Mouse (Mus musculus) midbrain, embryonic 12.5 days (tissue): Measurements from ENCODE around the gene Tacc2. TPM values are rescaled to one million over a fixed set of nuclear protein-coding genes. Genes with fewer than 3 reads are reported as not detected.

Experiments
- ATAC-seq: fragments of 200-750 bp; cut with Nextera tagmentation; 2 replicates; pipeline ENCODE4 v1.8.0; 2017; ENCODE audit warnings: low read depth, moderate TSS enrichment, moderate library complexity; ENCODE audit not compliant: low FRiP score
- H3K27ac ChIP-seq: fragments of 300-500 bp; sonication (generic); replicated peaks from 2 replicates; pipeline ENCODE4 v1.5.1; 2016; ENCODE audit warnings: mild to moderate bottlenecking
- H3K27me3 ChIP-seq: fragments of 300-500 bp; sonication (generic); 2 replicates; pipeline ENCODE4 v1.6.1; 2016; ENCODE audit warnings: mild to moderate bottlenecking
- H3K36me3 ChIP-seq: fragments of 300-500 bp; sonication (generic); 2 replicates; pipeline ENCODE4 v1.6.1; 2016
- H3K4me1 ChIP-seq: fragments of 300-500 bp; sonication (generic); 2 replicates; pipeline ENCODE4 v1.6.1; 2016
- H3K4me2 ChIP-seq: fragments of 300-500 bp; sonication (generic); replicated peaks from 2 replicates; pipeline ENCODE4 v1.6.1; 2016; ENCODE audit warnings: mild to moderate bottlenecking, moderate library complexity
- H3K4me3 ChIP-seq: fragments of 300-500 bp; sonication (generic); 2 replicates; pipeline ENCODE4 v1.5.1; 2016; ENCODE audit warnings: mild to moderate bottlenecking
- H3K9ac ChIP-seq: fragments of 300-500 bp; sonication (generic); replicated peaks from 2 replicates; pipeline ENCODE4 v1.6.1; 2016; ENCODE audit warnings: mild to moderate bottlenecking, moderate library complexity
- H3K9me3 ChIP-seq: fragments of 300-500 bp; sonication (generic); 2 replicates; pipeline ENCODE4 v1.6.1; 2016; ENCODE audit warnings: mild to moderate bottlenecking
- WGBS: fragments of 180-500 bp; shearing (Covaris S2); methylation state at CpG from one replicate; pipeline ENCODE4 v1.1.7; 2016; 5-methylcytosine and 5-hydroxymethylcytosine counted together
- polyA plus RNA-seq: library from polyadenylated mRNA; unstranded; fragments of >200 nt; fragmentation: Nextera tagmentation; extraction: Ambion mirVana; gene quantifications from 2 replicates; pipeline ENCODE4 v1.2.1, GENCODE M21; 2016

Gene Tacc2
- polyA plus RNA-seq, 1 experiment from 2014 or later = 73.6 TPM

- no peaks in the 10 kb centered on the region for H3K9me3 ChIP-seq
- peaks cover 25% of the 10 kb centered on the region for H3K36me3 ChIP-seq
- H3K4me2 ChIP-seq = no peak overlapping the region
- H3K27ac ChIP-seq = no peak overlapping the region
- ATAC-seq = no peak
- H3K4me1 ChIP-seq = peaks cover 36% of the 10 kb centered on the region
- 100% methylated on average over 4 of the region's 4 CpGs for WGBS
- H3K27me3 ChIP-seq = no peaks in the 10 kb centered on the region
- H3K9ac ChIP-seq = no peak overlapping the region
- no peak overlapping the region for H3K4me3 ChIP-seq
Observed at GRCm38 (mm10) chr7:130716341-130716740, 139.1 kb downstream of the Tacc2 start.

- Histone ChIP-seq H3K9ac (no peak overlapping the region), H3K9me3 (no peaks in the 10 kb centered on the region), H3K27me3 (no peaks in the 10 kb centered on the region), H3K27ac (no peak overlapping the region), H3K4me1 (peaks cover 36% of the 10 kb centered on the region), H3K4me2 (no peak overlapping the region), H3K4me3 (no peak overlapping the region), H3K36me3 (peaks cover 25% of the 10 kb centered on the region)
- WGBS = 91% methylated on average over 6 of the region's 6 CpGs
- no peak for ATAC-seq
Observed at GRCm38 (mm10) chr7:130716989-130717388, 139.8 kb downstream of the Tacc2 start.

- ATAC-seq = no peak
- H3K9ac ChIP-seq = peak overlapping the region; percentile 37; the same call in 1 of the 2 replicates
- peak overlapping the region; percentile 24 for H3K4me2 ChIP-seq
- H3K27ac ChIP-seq = peak overlapping the region; percentile 79
- 5% methylated on average over 16 of the region's 16 CpGs for WGBS
- no peaks in the 10 kb centered on the region for H3K27me3 ChIP-seq
- no peaks in the 10 kb centered on the region for H3K9me3 ChIP-seq
- peaks cover 40% of the 10 kb centered on the region for H3K36me3 ChIP-seq
- no peak overlapping the region for H3K4me3 ChIP-seq
- H3K4me1 ChIP-seq = peaks cover 25% of the 10 kb centered on the region
Observed at GRCm38 (mm10) chr7:130719931-130720598, 142.8 kb downstream of the Tacc2 start.

GRCm38 (mm10) chr7:130720646-130721335, 143.6 kb downstream of the Tacc2 start:
- peak overlapping the region; percentile 79 for H3K27ac ChIP-seq
- H3K4me3 ChIP-seq = no peak overlapping the region
- H3K4me2 ChIP-seq = no peak overlapping the region
- no peak overlapping the region for H3K9ac ChIP-seq
- ATAC-seq = no peak
- H3K27me3 ChIP-seq = no peaks in the 10 kb centered on the region
- H3K4me1 ChIP-seq = peaks cover 25% of the 10 kb centered on the region
- WGBS = 55% methylated on average over 9 of the region's 9 CpGs
- peaks cover 43% of the 10 kb centered on the region for H3K36me3 ChIP-seq
- no peaks in the 10 kb centered on the region for H3K9me3 ChIP-seq

- ATAC-seq = no peak
- H3K4me3 ChIP-seq = no peak overlapping the region
- H3K27me3 ChIP-seq = no peaks in the 10 kb centered on the region
- H3K4me1 ChIP-seq = peaks cover under 1% of the 10 kb centered on the region; the same call in 1 of the 2 replicates
- H3K9me3 ChIP-seq = no peaks in the 10 kb centered on the region
- 95% methylated on average over 3 of the region's 3 CpGs for WGBS
- H3K36me3 ChIP-seq = peaks cover 57% of the 10 kb centered on the region
- H3K4me2 ChIP-seq = no peak overlapping the region
- no peak overlapping the region for H3K27ac ChIP-seq
- H3K9ac ChIP-seq = no peak overlapping the region
Observed at GRCm38 (mm10) chr7:130726185-130726584, 148.9 kb downstream of the Tacc2 start.

- no peak overlapping the region for H3K27ac ChIP-seq
- ATAC-seq = no peak
Observed at GRCm38 (mm10) chr7:130726724-130727422, 149.6 kb downstream of the Tacc2 start.

GRCm38 (mm10) chr7:130727560-130727959, 150.3 kb downstream of the Tacc2 start:
- Histone ChIP-seq H3K27me3 (no peaks in the 10 kb centered on the region), H3K4me3 (no peak overlapping the region), H3K4me1 (peaks cover 12% of the 10 kb centered on the region; the same call in 1 of the 2 replicates), H3K36me3 (peaks cover 57% of the 10 kb centered on the region), H3K9me3 (no peaks in the 10 kb centered on the region), H3K9ac (no peak overlapping the region), H3K27ac (no peak overlapping the region), H3K4me2 (no peak overlapping the region)
- no peak for ATAC-seq
- WGBS = 95% methylated on average over 4 of the region's 4 CpGs

More at GRCm38 (mm10) chr7:130726724-130727422, 149.6 kb downstream of the Tacc2 start:
- Histone ChIP-seq H3K4me1 (peaks cover 7% of the 10 kb centered on the region; the same call in 1 of the 2 replicates), H3K9me3 (no peaks in the 10 kb centered on the region), H3K4me2 (no peak overlapping the region), H3K4me3 (no peak overlapping the region), H3K36me3 (peaks cover 57% of the 10 kb centered on the region), H3K9ac (no peak overlapping the region), H3K27me3 (no peaks in the 10 kb centered on the region)
- WGBS = 70% methylated on average over 8 of the region's 8 CpGs

- WGBS = 80% methylated on average over 7 of the region's 7 CpGs
- Histone ChIP-seq H3K9me3 (no peaks in the 10 kb centered on the region), H3K27ac (no peak overlapping the region), H3K4me2 (no peak overlapping the region), H3K4me1 (peaks cover 17% of the 10 kb centered on the region; the same call in 1 of the 2 replicates), H3K9ac (no peak overlapping the region), H3K4me3 (no peak overlapping the region), H3K36me3 (peaks cover 65% of the 10 kb centered on the region), H3K27me3 (no peaks in the 10 kb centered on the region)
- ATAC-seq = no peak
Observed at GRCm38 (mm10) chr7:130731792-130732191, 154.6 kb downstream of the Tacc2 start.

- no peak for ATAC-seq
- no peak overlapping the region for H3K4me2 ChIP-seq
- no peaks in the 10 kb centered on the region for H3K27me3 ChIP-seq
- H3K9ac ChIP-seq = no peak overlapping the region
- H3K36me3 ChIP-seq = peaks cover 70% of the 10 kb centered on the region
- no peaks in the 10 kb centered on the region for H3K9me3 ChIP-seq
- H3K27ac ChIP-seq = 0 out of 2 replicates have a peak overlapping the region, but pooled peaks have one; percentile 16
- WGBS = 67% methylated on average over 6 of the region's 6 CpGs
- H3K4me1 ChIP-seq = peaks cover 17% of the 10 kb centered on the region; the same call in 1 of the 2 replicates
- no peak overlapping the region for H3K4me3 ChIP-seq
Observed at GRCm38 (mm10) chr7:130732908-130733307, 155.7 kb downstream of the Tacc2 start.

- no peak for ATAC-seq
- H3K4me3 ChIP-seq = no peak overlapping the region
- no peak overlapping the region for H3K4me2 ChIP-seq
- peaks cover 17% of the 10 kb centered on the region; the same call in 1 of the 2 replicates for H3K4me1 ChIP-seq
- H3K9me3 ChIP-seq = no peaks in the 10 kb centered on the region
- 95% methylated on average over 8 of the region's 8 CpGs for WGBS
- peaks cover 70% of the 10 kb centered on the region for H3K36me3 ChIP-seq
- H3K27me3 ChIP-seq = no peaks in the 10 kb centered on the region
- H3K9ac ChIP-seq = no peak overlapping the region
- 0 out of 2 replicates have a peak overlapping the region, but pooled peaks have one; percentile 16 for H3K27ac ChIP-seq
Observed at GRCm38 (mm10) chr7:130733423-130733822, 156.2 kb downstream of the Tacc2 start.

GRCm38 (mm10) chr7:130734195-130734787, 157.1 kb downstream of the Tacc2 start:
- H3K27ac ChIP-seq = no peak overlapping the region

More at GRCm38 (mm10) chr7:130734195-130734787, 157.1 kb downstream of the Tacc2 start:
- no peak overlapping the region for H3K4me3 ChIP-seq
- ATAC-seq = no peak
- H3K9me3 ChIP-seq = no peaks in the 10 kb centered on the region
- WGBS = 97% methylated on average over 2 of the region's 2 CpGs
- peaks cover 68% of the 10 kb centered on the region for H3K36me3 ChIP-seq
- H3K9ac ChIP-seq = no peak overlapping the region
- no peak overlapping the region for H3K4me2 ChIP-seq
- H3K4me1 ChIP-seq = peaks cover 17% of the 10 kb centered on the region; the same call in 1 of the 2 replicates
- H3K27me3 ChIP-seq = no peaks in the 10 kb centered on the region
